Mouse (Mus musculus): ENCODE data around the gene Nkiras1. TPM values are rescaled to one million over a fixed set of nuclear protein-coding genes. Genes with fewer than 3 reads are reported as not detected.
A peak's percentile ranks its signal among the peaks of the same experiment; 100 is the strongest.

The Nkiras1 gene
- polyA plus RNA-seq, 1 experiment from 2014 or later, result 17.3 TPM

- no peak for ATAC-seq (ENCODE audit: insufficient read depth, low FRiP score, low TSS enrichment)
- 84% methylated on average over 11 of the region's 11 CpGs for WGBS
These were observed 46.8 kb downstream of the Nkiras1 start for GRCm38 (mm10) chr14:18317457-18318411.

GRCm38 (mm10) chr14:18326968-18327672 lies 56.2 kb downstream of the Nkiras1 start:
- H3K27me3 ChIP-seq (ENCODE audit: control insufficient read depth, insufficient read depth, low read length), result no peaks in the 10 kb centered on the region
- ATAC-seq (ENCODE audit: insufficient read depth, low FRiP score, low TSS enrichment), result peak; percentile 62
- H3K27ac ChIP-seq (ENCODE audit: low read depth, low read length), result peak overlapping the region; percentile 47
- peak overlapping the region; percentile 61 for H3K9ac ChIP-seq (ENCODE audit: low read length)
- H3K4me2 ChIP-seq (ENCODE audit: low read depth), result peak overlapping the region; percentile 54
- WGBS, result 1% methylated on average over 37 of the region's 37 CpGs
- H3K9me3 ChIP-seq (ENCODE audit: control insufficient read depth, low read length), result no peaks in the 10 kb centered on the region
- H3K36me3 ChIP-seq (ENCODE audit: control insufficient read depth, insufficient read depth, low read length), result no peaks in the 10 kb centered on the region; the same call in 1 of the 2 replicates
- peaks cover 5% of the 10 kb centered on the region for H3K4me1 ChIP-seq (ENCODE audit: control insufficient read depth, insufficient read depth, low read length)
- peak; percentile 65 for DNase-seq (ENCODE audit: low spot score)
- peak overlapping the region; percentile 37 for H3K4me3 ChIP-seq (ENCODE audit: low read depth, low read length)

More at GRCm38 (mm10) chr14:18317457-18318411, 46.8 kb downstream of the Nkiras1 start:
- Histone ChIP-seq H3K27ac (ENCODE audit: low read depth, low read length) (no peak overlapping the region), H3K4me1 (ENCODE audit: control insufficient read depth, insufficient read depth, low read length) (no peaks in the 10 kb centered on the region), H3K9ac (ENCODE audit: low read length) (no peak overlapping the region), H3K4me3 (ENCODE audit: low read depth, low read length) (no peak overlapping the region), H3K36me3 (ENCODE audit: control insufficient read depth, insufficient read depth, low read length) (no peaks in the 10 kb centered on the region), H3K9me3 (ENCODE audit: control insufficient read depth, low read length) (no peaks in the 10 kb centered on the region), H3K4me2 (ENCODE audit: low read depth) (no peak overlapping the region), H3K27me3 (ENCODE audit: control insufficient read depth, insufficient read depth, low read length) (no peaks in the 10 kb centered on the region)
- DNase-seq (ENCODE audit: low spot score), result no peak

- ATAC-seq (ENCODE audit: insufficient read depth, low FRiP score, low TSS enrichment), result peak; percentile 54
- under 1% methylated on average over 36 of the region's 99 CpGs for WGBS
These were observed 60.1 kb downstream of the Nkiras1 start for GRCm38 (mm10) chr14:18330789-18331692.

GRCm38 (mm10) chr14:18331693-18332131 lies 60.8 kb downstream of the Nkiras1 start, which contains the start of gene Ube2e1:
Gene Ube2e1, minus strand, starts transcription at chr14:18331859.
- DNase-seq (ENCODE audit: low spot score) (peak; percentile 78), ATAC-seq (ENCODE audit: insufficient read depth, low FRiP score, low TSS enrichment) (peak; percentile 86)
- H3K4me2 ChIP-seq (ENCODE audit: low read depth), result peak within 1 kb of the TSS; percentile 60
- H3K36me3 ChIP-seq (ENCODE audit: control insufficient read depth, insufficient read depth, low read length), result no peaks in the 10 kb centered on the region; the same call in 1 of the 2 replicates
- H3K4me1 ChIP-seq (ENCODE audit: control insufficient read depth, insufficient read depth, low read length), result peaks cover 5% of the 10 kb centered on the region
- peak within 1 kb of the TSS; percentile 98 for H3K9ac ChIP-seq (ENCODE audit: low read length)
- no peaks in the 10 kb centered on the region for H3K27me3 ChIP-seq (ENCODE audit: control insufficient read depth, insufficient read depth, low read length)
- H3K9me3 ChIP-seq (ENCODE audit: control insufficient read depth, low read length), result no peaks in the 10 kb centered on the region
- peak within 1 kb of the TSS; percentile 76 for H3K4me3 ChIP-seq (ENCODE audit: low read depth, low read length)
- under 1% methylated on average over 36 of the region's 39 CpGs for WGBS
- peak within 1 kb of the TSS; percentile 75 for H3K27ac ChIP-seq (ENCODE audit: low read depth, low read length)

More at GRCm38 (mm10) chr14:18330789-18331692, 60.1 kb downstream of the Nkiras1 start:
- H3K4me3 ChIP-seq (ENCODE audit: low read depth, low read length), result peak overlapping the region; percentile 76
- H3K27ac ChIP-seq (ENCODE audit: low read depth, low read length), result peak overlapping the region; percentile 75
- H3K27me3 ChIP-seq (ENCODE audit: control insufficient read depth, insufficient read depth, low read length), result no peaks in the 10 kb centered on the region
- H3K4me1 ChIP-seq (ENCODE audit: control insufficient read depth, insufficient read depth, low read length), result peaks cover 5% of the 10 kb centered on the region
- peak overlapping the region; percentile 98 for H3K9ac ChIP-seq (ENCODE audit: low read length)
- H3K4me2 ChIP-seq (ENCODE audit: low read depth), result peak overlapping the region; percentile 60
- no peaks in the 10 kb centered on the region; the same call in 1 of the 2 replicates for H3K36me3 ChIP-seq (ENCODE audit: control insufficient read depth, insufficient read depth, low read length)
- DNase-seq (ENCODE audit: low spot score), result peak; percentile 54
- no peaks in the 10 kb centered on the region for H3K9me3 ChIP-seq (ENCODE audit: control insufficient read depth, low read length)

Other genes with a start within 250 kb of the Nkiras1 start
- gene Nr1d2, start 32.0 kb upstream of the Nkiras1 start, polyA plus RNA-seq (2014; fragmentation: Nextera tagmentation; extraction: Ambion mirVana), result 4.7 and 5.4 TPM in 2 replicates
- gene Rpl15, start 255 bp downstream of the Nkiras1 start, polyA plus RNA-seq (2014; fragmentation: Nextera tagmentation; extraction: Ambion mirVana), result 393 and 397 TPM in 2 replicates
- gene Ube2e1, start 60.7 kb downstream of the Nkiras1 start, polyA plus RNA-seq (2014; fragmentation: Nextera tagmentation; extraction: Ambion mirVana), result 64.2 and 71.9 TPM in 2 replicates